Mouse (Mus musculus): ENCODE measurements around the gene Atg101.
"Not testable (repeated sequence)": the region's sequence is repeated elsewhere in the genome, so short reads cannot be mapped to it uniquely, and the experiment has no call there.

Gene Atg101

GRCm38 (mm10) chr15:101308440-101309348, 24.6 kb downstream of the Atg101 start:
- in situ Hi-C loops (cut with MboI, MseI): no loop called here

- in situ Hi-C loops (cut with MboI, MseI): no loop called here
Measured at GRCm38 (mm10) chr15:101309493-101309892, 25.4 kb downstream of the Atg101 start.

DNA sequence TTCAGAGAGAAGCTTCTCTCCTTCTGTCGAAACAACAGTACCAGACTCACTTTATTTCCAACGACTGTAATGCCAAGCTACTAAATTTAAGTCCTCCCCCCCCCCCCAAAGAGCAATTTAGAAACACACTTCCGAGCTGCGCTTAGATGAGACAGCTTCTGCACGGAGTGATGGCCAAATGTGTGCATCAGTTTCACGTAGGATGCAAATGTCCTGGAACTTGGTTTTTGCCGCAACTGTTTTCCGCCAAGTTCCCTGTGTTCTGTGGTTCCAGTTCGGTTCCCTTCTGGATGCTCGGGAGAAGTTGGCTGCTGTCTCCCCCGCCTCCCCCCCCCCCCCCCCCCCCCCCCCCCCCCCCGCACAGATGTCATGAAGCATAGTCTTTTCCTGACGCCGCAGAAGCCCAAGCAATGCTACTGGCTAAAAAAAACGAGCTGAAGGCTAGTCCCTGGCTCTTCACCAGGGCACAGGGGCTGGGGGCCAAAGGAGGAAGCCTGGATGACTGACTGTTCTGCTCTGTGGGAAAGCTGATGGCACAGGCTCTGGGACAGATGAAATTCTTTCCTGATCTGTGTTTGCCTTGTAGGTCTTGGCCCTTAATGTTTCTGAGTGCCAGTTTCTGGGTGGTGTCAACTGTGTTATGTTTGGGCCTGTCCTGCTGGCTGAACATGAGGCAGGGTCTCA, 27.2 kb downstream of the Atg101 start:
- in situ Hi-C loops (cut with MboI, MseI): no loop called here

GRCm38 (mm10) chr15:101312006-101312405, 27.9 kb downstream of the Atg101 start:
- in situ Hi-C loops (cut with MboI, MseI): no loop called here

DNA sequence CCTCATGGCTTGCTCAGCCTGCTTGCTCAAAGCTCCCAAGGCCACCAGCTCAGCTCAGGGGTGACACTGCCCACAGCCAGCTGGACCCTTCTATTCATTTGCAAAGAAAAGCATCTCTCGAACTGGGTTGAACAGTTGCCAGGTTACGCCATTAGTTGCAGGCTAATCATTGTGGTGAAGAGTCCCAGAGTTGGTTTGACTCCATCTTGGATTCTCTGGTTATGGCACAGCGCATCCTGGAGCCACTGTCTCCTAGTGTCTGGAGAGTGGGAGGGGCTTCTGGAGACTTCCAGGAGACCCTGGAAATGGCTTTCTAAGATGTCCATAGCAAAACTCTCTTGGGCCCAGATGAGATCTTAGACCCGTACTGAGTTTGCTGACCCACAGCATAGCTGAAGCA, 31.3 kb downstream of the Atg101 start:
- in situ Hi-C loops (cut with MboI, MseI): no loop called here

GRCm38 (mm10) chr15:101315832-101316231, 31.8 kb downstream of the Atg101 start:
- in situ Hi-C loops (cut with MboI, MseI): no loop called here

GRCm38 (mm10) chr15:101316279-101316912, 32.3 kb downstream of the Atg101 start:
- in situ Hi-C loops (cut with MboI, MseI): no loop called here

GRCm38 (mm10) chr15:101316913-101317813, 33.1 kb downstream of the Atg101 start:
- in situ Hi-C loops (cut with MboI, MseI): no loop called here

- in situ Hi-C loops (cut with MboI, MseI): no loop called here
Measured at GRCm38 (mm10) chr15:101317814-101318500, 33.9 kb downstream of the Atg101 start.

GRCm38 (mm10) chr15:101318889-101319765, 35.1 kb downstream of the Atg101 start:
- in situ Hi-C loops (cut with MboI, MseI): no loop called here

GRCm38 (mm10) chr15:101320010-101320617, 36.0 kb downstream of the Atg101 start:
- in situ Hi-C loops (cut with MboI, MseI): no loop called here

DNA sequence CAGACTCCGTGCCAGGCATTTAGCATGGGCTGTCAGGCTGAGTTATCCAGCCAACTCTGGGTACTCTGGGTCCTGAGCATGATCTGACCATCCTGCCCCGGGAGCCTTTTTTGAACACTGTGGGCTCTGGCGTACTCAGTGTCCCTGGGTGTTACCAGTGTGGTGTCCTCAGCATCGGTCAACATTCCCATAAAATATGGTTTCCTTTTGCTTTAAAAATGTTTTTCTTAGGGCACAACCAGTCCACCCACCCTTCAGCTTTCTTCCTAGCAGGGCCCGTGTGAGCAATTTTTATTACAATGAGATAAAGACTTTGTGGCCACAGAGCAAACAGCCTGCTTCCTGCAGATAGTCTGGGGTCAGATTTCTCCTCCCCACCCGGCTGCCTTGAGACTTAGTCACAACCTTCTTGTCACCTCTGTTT, 36.6 kb downstream of the Atg101 start:
- in situ Hi-C loops (cut with MboI, MseI): no loop called here

- in situ Hi-C loops (cut with MboI, MseI): no loop called here
Measured at GRCm38 (mm10) chr15:101321126-101321525, 37.1 kb downstream of the Atg101 start.

DNA sequence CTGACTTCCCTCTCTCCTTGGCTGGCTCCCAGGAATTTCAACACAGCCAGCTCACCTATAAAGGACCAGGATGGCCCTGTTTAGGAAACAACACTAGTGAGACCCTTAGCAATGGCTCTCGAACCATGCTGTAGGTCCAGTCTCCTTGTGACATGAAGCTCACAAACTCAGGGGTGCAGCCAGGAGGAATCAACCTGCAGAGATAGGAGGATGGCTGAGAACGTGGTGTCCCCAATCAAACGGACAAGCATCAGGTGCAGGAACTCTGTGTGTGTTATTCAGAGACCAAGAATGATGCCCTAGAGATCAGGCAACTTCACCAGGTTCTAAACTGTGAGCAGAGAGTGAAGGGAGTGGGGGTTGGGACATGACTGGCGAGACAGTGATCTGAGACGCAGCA, 38.0 kb downstream of the Atg101 start:
- in situ Hi-C loops (cut with MboI, MseI): no loop called here

- in situ Hi-C loops (cut with MboI, MseI): no loop called here
Measured at GRCm38 (mm10) chr15:101322640-101323039, 38.6 kb downstream of the Atg101 start.

- in situ Hi-C loops (cut with MboI, MseI): no loop called here
Measured at GRCm38 (mm10) chr15:101323511-101323910, 39.4 kb downstream of the Atg101 start.

DNA sequence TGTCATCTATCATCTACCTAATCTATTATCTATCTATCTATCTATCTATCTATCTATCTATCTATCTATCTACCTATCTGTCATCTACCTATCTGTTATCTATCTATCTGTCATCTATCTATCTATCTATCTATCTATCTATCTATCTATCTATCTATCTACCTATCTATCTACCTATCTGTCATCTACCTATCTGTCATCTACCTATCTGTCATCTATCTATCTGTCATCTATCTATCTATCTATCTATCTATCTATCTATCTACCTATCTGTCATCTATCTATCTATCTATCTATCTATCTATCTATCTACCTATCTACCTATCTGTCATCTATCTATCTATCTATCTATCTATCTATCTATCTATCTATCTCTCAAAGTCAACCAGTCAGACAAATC, 40.3 kb downstream of the Atg101 start:
- in situ Hi-C loops (cut with MboI, MseI): not testable (repeated sequence)

- in situ Hi-C loops (cut with MboI, MseI): loop anchor here (5.0 kb wide), 2 partner anchors 631 to 656 kb away; no protein-coding TSS in a partner anchor
Measured at GRCm38 (mm10) chr15:101325991-101326534, 42.0 kb downstream of the Atg101 start.

- in situ Hi-C loops (cut with MboI, MseI): loop anchor here (5.0 kb wide), 2 partner anchors 630 to 655 kb away; no protein-coding TSS in a partner anchor
Measured at GRCm38 (mm10) chr15:101327282-101327681, 43.2 kb downstream of the Atg101 start.

Data from regulatory T cell (primary cell).